Mouse (Mus musculus) adrenal gland, postnatal 4 days (tissue): ENCODE results near the gene Patj. TPM values are rescaled to one million over a fixed set of nuclear protein-coding genes. Genes with fewer than 3 reads are reported as not detected.
"Not testable (repeated sequence)": the region's sequence is repeated elsewhere in the genome, so short reads cannot be mapped to it uniquely, and the experiment has no call there.

Experiments
- DNase-seq, 2 experiments: peaks; one replicate each; pipeline ENCODE4 v3.0.0; 2021 to 2022; ENCODE audit warnings: low spot score in 2 of 2, mixed read lengths in 2 of 2
- long read RNA-seq, 2 experiments: library from polyadenylated mRNA; stranded (forward); transcript quantifications; one replicate each; pipeline ENCODE4 v2.0.0; 2021
- total RNA-seq, 2 experiments: library from RNA; stranded (reverse); gene quantifications; 2 replicates each; pipeline ENCODE4 v1.2.3; 2021

Gene Patj
- 10 to 100 TPM; 10.5 to 15.9 TPM for total RNA-seq
- long read RNA-seq, experiment 1 = 0 reads
- long read RNA-seq, experiment 2, partial matches to known transcripts = 4 of 5 reads
- long read RNA-seq, experiment 2, other reads (novel, unspliced or antisense) = 1 of 5 reads

DNA sequence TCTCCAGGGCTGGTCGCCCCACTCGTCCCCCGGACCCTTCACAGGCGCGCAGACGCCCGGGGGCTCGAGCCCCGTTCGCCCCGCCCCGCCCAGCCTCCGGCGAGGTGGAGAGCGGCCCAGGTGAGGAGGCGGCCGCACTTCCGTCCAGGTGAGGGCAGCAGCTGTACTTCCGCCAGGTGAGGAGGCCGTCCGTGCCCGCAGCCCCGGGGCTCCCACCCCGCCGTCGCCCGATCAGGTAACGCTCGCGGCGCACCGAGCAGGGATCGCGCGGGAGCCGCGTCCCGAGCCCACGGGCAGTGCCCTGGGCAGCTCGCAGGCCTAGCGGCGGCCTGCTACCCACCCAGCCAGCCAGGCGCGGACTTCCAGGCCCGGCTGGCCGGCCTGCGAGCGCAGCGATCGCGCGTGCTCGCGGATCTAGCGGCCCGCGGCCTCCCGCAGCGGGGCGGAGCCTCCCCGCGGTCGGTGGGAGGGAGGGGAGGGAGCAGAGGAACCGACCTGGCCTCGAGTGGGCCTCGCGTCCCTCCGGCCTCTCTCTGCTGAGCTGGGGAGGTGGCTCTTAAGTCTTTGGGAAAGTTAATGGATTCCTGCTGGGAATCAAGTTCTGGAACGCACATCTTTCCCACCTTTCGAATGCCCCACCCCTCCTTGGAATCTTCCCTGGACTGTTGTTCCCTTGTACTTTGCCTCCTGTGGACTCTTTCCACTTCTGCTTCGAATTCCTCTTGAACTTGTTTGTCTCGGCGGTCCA lies at the start of gene Patj:
Gene Patj, plus strand, starts transcription at position 96 of the 748 bp plus-strand sequence.
- DNase-seq = peak; percentile 35 to 37

DNA sequence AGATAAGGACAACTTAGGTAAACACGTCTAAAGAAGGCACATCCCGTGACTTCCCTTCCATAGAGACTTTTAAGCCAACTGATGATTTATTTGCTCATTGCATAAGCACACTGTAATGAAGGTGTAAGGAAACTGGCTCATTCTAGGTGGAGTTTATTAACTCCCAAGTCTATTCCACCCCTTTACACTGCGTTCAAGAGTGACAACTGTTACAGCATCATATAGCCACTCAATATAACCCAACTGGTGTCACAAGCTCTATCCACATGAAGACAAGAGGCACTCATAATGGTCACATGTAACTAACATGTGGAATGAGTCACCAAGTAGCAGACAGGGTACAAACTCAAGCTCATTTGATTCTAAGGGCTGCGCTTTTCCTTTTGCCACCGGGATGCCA lies 47.0 kb upstream of the Patj start:
- no peak for DNase-seq

DNA sequence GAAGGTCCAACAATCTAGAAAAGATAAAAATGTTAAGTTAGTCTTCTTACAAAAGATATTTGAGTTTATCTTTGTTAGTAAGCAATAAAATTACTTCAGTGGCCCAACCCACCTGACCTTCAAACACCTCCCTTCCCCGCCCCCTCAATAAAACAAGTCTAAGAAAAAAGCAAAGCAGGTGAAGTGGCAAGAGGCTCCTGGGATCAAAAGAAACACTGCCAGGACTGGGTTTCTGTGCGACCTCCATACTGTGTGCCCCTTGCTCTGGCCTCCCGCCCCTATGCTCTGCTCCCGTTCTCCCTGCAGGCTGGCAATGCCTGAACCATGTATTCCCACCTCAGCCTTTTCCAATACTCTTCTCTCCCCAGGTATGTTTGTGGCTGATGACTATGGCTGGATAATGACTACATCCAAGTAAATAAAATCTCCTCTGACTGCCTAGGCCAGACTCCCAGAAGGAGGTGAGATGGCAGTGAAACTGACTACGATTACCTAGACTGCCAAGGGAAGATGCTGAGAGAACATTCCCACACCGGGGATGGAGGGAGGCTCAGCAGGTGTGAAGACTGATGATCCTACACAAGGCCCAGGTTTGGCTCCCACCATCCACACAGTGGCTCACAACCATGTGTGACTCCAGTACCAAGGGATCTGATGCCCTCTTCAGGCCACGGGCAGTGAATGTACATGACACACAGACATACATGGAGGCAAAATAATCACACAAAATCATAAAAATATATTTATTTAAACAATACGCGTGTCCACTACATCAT lies 37.4 kb upstream of the Patj start:
- no peak for DNase-seq

DNA sequence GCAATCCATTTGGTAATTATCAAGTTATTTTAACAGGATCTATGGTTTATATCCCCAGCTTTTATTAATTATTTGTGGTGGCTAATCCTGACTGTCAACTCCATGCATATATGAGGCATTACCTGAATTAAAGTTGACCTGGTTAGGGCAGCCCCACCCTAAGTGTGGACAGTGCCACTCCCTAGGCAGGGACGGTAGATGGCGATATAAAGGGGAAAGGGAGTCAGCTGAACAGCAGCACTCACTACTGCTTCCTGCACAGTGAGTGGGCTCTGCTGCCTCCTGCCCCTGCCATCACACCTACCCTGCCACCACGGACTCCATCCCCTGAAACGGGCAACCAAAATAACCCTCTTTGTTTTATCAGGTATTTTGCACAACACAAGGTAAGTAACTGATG lies 20.2 kb upstream of the Patj start:
- DNase-seq = no peak

DNA sequence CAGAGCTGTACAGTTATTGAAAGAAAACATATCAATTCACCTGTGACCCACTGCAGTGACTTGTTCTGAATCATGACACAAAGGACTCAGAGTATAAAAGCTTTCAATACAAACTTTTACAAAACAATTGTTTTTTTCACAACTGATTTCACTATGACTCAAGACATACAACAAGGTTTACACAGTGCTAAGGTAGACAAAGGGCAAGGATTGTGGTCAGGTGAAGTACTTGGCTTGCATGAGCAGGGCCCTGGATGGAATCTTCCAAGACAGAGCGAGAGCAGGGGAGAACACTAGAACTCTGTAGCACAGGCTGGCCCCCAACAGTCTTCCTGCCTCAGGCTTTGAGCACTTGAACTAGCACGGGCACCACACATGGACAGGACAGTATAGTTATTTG lies 18.6 kb upstream of the Patj start:
- DNase-seq = no peak

DNA sequence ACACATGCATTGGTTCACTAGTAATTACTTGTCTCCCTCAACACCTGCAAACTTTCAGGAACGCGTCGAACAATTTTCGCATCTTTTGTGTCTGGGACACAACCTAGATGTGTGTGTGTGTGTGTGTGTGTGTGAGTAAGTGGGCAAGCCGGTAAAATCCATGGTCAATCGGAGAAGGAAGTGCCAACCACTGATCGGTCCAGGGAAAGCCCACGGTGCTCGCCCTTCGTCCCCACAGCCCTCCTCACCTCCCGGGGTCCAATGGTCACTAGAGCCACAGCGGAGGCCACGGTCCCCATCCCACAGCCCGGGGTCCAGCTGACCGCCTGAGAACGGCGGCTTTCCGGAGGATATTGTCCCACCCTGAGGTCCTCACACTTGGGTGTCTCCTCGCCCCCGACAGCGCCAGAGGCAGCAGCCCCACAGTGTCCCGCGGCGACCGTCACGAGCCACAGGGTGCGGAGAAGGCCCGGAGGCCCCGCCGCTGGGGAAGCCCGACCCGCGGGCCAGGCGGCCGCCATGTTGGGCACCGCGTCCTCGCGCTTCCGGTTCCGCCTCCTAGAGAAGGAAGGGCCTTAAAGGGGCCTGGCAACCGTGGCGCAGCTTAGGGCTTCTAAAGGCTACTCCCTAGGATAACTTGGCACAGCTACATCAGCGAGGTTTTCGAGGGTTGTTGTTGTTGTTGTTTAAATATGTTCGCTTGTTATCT lies 12.7 kb upstream of the Patj start, which contains the start of gene Tm2d1:
Gene Tm2d1, minus strand, starts transcription at position 591 of the 709 bp plus-strand sequence.
- peak; percentile 57 to 66 for DNase-seq

DNA sequence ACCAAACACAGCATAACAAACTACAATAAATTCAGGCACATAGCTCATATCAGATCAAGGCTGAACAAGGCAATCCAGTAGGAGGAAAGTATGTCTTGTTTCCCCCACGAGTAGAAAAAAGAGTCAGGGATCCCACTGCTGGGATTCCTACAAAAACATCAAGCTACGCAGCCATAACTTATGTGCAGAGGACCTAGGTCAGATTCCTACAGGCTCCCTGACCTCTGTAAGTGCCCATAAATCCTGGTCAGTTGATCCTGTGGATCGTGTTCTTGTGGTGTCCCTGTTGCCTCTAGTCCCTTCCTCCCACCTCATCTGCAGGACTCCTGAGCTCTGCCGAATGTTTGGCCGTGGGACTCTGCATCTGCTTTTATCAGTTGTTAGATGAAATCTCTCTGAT lies 10.5 kb upstream of the Patj start:
- no peak for DNase-seq

DNA sequence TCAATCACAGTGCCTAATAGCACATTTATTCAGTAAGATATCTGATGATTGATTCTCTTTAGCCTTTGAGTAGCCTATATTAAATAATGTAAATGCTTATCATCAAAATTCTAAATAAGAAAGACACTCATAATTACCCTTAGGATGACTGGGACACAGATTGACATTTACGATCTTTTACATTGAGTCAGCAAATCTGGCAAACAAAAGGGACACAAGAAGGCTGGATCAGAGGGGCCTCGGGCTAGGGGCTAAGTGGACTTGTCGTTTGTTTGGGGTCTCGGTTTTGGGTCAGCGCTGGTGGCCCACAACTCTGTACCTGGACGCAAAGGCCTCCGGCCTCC lies 267 bp upstream of the Patj start:
- DNase-seq = no peak

DNA sequence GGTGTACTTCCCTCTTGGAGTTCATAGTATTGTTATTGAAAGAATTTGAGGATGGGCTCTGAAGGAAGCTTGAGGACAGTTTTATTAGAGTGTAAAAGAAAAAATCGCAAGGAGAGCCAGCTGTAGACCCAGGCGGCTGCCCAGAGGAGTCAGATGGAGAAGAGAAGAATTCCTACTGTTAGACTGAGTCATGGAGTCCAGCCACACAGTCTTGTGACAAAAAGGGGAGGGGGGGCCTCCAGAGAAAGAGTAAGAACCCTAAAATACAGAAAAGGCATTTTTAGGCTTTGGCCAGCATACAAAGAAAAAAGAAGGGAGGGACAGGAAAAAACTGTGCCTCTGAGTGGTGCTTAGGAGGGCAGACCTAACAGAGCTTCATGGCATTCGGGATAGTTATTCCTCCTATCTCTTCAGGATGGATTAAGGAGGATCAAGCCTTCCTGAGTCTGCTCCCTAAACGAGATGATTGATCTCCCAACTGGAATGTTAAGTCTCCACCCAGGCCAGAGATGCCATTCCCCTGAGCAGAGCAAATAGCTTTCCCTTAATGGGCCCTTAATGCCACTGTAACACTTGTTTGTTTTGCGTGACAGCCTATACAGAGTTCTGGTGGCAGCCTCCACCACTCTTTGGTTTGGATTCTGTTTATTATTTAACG lies 5.5 kb downstream of the Patj start:
- DNase-seq = no peak

DNA sequence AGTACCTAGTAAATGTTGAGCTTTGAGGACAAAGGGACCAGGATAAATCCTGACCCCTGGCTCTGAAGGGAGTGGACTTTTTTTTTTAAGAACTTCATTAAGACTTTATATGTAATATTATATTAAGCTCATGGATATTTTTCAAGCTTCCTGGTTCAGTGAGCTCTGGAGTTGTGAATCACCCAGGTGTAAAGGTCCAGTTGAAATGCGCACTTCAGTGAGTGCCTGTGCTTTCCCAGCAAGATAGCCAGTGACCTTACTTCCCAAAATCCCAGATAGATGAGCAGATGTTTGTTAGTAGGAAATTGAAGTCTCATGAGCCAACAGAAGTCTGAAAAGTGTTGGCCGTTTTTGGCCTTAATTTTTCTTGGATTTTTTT lies 6.0 kb downstream of the Patj start:
- no peak for DNase-seq

DNA sequence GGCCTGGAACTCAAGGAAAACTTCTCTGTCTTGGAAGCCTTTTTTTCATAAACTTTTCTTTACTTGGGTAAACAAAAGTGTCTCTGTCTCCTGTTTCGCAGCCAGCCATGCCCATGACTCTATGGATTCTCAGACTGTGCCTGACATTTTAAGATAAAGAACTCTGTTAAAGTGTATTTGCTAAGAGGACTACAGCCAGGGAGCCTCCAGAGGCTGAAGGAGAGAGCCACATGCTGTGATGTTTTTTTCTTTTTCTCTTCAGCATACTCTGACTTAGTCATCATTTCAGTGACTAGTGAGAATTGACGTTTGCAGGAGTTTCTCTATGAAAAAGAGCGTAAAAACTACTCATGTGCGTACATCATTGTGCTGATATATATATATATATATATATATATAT lies 7.9 kb downstream of the Patj start:
- DNase-seq = no peak

DNA sequence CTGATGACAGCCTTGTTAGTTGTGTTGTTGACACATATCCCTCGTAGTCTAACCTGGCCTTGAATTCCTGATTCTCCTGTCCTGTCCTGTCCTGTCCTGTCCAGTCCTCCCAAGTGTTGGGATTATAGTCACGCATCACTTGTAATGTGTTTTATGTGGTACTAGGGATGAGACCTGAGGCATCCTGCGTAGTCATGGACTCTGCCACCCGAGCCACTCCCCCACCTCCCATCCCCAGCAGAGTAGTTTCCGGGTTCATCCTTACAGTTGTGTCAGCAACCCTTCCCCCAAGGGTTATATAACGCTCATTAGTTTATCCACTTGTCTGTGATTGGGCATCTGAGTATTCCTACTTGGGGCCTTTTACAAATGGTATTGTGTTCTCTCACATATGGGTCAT lies 8.8 kb downstream of the Patj start:
- DNase-seq = no peak

DNA sequence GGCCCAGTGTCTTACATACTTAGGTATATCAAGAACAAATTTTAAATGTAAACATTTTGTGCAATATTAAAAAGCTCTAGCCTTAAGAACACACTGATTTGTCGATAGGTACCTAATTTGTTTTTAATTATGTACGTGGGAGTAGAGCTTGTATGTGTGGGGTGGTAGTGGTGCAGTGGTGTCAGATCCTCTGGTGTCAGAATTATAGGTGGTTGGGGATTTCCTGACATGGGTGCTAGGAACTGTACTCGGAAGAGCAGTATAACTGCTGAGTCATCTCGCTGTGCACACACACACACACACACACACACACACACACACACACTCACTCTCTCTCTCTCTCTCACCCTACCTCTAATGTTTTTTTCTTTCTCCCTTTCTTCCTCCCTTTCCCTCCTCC lies 12.9 kb downstream of the Patj start:
- no peak for DNase-seq

DNA sequence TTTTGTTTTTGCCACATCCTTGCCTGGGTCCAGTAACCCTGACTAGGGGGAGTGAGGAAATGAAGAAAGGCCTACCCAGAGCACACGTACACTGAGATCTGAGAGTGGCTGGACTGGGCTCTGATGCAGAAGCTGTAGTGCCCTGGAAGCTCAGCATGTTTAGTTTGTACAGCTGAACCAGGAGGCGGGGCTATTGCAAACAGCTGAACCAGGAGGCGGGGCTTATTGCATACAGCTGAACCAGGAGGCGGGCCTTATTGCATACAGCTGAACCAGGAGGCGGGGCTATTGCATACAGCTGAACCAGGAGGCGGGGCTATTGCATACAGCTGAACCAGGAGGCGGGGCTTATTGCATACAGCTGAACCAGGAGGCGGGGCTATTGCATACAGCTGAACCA lies 19.6 kb downstream of the Patj start:
- not testable (repeated sequence) for DNase-seq

DNA sequence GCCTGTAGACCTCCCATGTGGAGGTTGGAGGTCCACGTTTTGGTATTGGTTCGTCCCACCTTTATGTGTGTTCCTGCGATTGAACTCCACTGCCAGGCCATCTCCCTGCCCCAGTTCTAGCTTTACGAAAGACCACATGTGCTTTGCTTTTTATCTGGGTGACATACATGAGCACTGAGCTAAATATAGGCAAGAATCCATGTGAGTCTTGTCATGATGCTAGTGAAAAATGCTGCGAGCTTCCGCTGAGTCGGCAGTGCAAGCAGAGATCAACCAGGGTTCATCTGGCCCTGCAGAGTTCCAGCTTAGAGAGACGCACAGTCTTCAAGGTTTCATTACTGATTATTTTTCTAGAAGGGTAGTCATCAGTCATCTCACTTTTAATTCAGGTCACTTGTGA lies 32.8 kb downstream of the Patj start:
- no peak for DNase-seq

DNA sequence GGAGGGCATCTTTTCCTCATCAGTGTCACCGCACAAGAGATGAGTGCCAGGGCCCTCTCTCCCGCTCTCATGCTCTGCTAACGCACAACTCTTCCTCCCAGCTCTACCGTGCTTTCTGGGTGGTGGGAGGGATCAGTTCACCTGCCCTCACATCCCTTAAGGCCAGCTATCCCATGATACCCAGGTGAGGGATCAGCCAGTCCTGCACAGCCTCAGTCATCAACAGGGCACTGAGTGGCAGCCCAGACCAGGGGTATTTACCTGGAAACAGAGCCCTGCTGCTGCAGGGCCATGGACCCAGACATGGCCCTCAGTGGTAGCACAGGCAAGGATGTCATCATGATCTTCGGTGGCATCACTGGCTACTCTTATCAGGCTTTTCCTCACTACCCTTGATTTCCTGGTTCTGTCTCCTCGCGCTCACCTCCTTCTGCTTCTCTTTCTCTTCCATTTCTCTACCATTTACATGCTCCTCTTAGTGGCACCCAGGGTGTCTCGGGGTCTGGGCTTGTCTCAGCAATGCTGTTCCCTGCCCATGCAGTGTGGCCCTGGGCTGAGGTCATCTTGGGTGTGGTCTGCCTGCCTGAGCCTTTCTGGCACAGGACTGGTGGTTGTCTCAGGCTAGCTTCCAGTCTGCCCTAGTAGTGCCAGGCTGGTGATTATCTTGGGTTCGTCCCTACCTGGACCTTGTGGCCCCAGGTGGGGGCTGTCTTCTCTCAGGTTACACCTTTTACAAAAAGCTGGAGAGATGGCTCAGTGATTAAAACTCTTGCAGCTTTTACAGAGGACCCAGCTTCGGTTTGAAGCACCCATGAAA lies 40.3 kb downstream of the Patj start:
- no peak for DNase-seq

DNA sequence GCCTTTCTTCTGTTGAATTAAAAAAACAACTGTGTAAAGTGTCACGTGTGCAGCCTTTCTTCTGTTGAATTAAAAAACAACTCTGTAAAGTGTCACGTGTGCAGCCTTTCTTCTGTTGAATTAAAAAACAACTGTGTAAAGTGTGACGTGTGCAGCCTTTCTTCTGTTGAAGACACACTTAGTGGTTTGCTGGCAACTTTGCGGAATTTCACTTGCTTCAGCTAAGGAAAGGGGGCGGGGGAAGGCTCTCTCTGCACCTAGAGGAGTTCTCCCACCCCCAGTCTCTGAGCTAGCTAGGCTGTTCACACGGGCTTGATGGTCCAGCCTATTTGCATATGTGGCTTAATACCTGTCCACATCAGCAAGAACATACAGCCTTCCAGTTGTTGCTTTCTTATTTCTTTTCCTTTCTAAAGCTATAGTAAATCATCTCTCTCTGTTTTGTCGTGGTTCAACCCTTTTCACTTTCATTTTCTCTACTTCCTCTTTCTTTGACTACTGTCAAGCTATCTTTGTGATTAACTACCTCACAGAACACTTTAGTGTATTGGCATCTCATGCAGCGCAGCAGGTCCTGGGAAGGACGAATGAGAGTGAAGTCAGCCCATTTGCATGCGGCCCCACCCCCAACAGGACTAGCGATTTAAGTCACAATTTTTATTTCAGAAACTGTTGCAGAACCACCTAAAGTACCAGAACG lies 41.2 kb downstream of the Patj start:
- DNase-seq = no peak

DNA sequence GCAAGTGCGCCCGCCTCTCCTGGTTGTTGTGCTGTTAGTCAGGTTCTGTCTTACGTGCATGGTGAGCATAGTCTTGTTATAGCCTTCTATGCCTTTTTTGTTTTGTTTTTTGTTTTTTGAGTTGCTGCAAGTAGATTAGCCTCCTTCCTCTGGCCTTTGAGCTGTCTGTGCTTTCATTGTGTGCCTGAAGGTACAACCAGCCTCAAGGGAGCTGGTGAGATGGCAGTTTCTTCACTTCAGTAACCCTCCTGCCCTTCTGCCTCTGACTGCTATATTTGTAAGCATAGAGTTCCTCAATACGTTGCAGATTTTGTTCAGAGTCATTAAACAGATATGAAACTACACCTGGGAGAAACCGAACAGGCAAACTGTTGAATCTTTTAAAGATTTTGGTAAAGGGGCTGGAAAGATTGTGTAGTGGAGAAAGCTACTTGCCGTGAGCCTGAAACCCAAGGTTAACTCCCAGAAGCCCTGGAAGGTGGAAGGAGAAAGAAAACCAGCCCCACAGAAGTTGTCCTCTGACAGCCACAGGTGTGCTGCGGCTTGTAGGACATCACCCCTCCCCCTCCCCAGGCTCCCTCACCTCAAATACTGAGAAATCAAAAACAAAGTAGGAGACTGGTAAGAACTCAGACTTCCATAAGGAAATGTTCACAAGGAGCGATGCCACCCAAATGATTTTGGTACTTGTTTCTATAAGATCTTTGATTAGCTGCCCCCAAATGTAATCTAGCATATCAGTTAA lies 43.8 kb downstream of the Patj start:
- DNase-seq = no peak

DNA sequence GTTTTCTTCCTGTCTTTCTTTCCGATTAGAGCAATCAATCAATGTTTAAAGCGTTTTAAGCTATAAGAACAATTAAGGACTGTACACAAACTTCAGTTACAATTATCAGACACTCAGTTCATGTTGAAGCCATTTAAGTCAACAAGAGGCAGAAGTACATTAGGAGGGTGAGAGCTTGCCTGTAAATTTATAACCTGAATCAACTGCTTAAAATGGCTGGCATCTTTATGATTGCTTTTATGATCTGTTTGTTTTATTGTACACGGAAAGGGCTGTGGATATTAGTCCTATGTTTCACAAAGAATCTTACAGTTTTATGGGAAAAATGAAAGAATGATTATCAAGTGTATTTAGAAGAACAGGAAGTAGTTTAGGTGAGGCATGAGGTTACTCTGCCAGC lies 45.7 kb downstream of the Patj start:
- no peak for DNase-seq
